Mouse (Mus musculus): ENCODE measurements at regions not wholly inside any gene's neighbourhood (a gene's known extent, or its start where the extent isn't known, plus 50 kb on each side); places are given as distances from the start of the nearest gene placed in this dataset.
A peak's percentile ranks its signal among the peaks of the same experiment; 100 is the strongest.

- DNase-seq: peak; percentile 74
These were observed 364.9 kb upstream of the Fmr1 start for GRCm38 (mm10) chrX:68313486-68313885.
